Mouse (Mus musculus) myocyte (in vitro differentiated cells): ENCODE data around the gene Creb3l2.

Experiments
- MYOG ChIP-seq, 3 experiments: IDR thresholded peaks; one replicate each; pipeline ENCODE4 v1.6.1; 2011; ENCODE audit warnings: control low read depth in 2 of 3, low read depth in 2 of 3, mild to moderate bottlenecking in 2 of 3; ENCODE audit not compliant: insufficient read length in 2 of 3, control insufficient read depth in 1 of 3, insufficient read depth in 1 of 3
- POLR2A ChIP-seq: IDR thresholded peaks from one replicate; pipeline ENCODE4 v1.6.1; 2011; ENCODE audit warnings: low read depth, mild to moderate bottlenecking, control low read depth, moderate library complexity; ENCODE audit not compliant: insufficient read length
- USF1 ChIP-seq: IDR thresholded peaks from one replicate; pipeline ENCODE4 v1.6.1; 2011; ENCODE audit warnings: low read depth, mild to moderate bottlenecking, control low read depth, moderate library complexity

GRCm38 (mm10) chr6:37347606-37348005 lies 94.3 kb downstream of the Creb3l2 start:
- TF ChIP-seq POLR2A (no peak), MYOG (IDR thresholded peaks at IDR 0.05; ENCODE audit: control insufficient read depth in 1 of 3, insufficient read depth in 1 of 3, insufficient read length in 2 of 3, low read depth in 2 of 3) (no peak), USF1 (no peak)
